Mouse (Mus musculus) stomach, postnatal 0 days (tissue): ENCODE results near the gene Bsx.

Experiments used
- CTCF ChIP-seq: IDR thresholded peaks from 2 replicates; pipeline ENCODE4 v1.5.1; 2016; ENCODE audit warnings: antibody characterized with exemption, low read depth, mild to moderate bottlenecking, moderate library complexity
- EP300 ChIP-seq: optimal IDR thresholded peaks from 2 replicates; pipeline ENCODE3; 2016; ENCODE audit warnings: antibody characterized with exemption

GRCm38 (mm10) chr9:40851515-40851914 is 22.4 kb upstream of the Bsx start:
- no peak for TF ChIP-seq EP300
- no peak for TF ChIP-seq CTCF
